In genomic region chr5:5663057-5663456, GRCm38 (mm10) we compare ENCODE assay signal across 7 mouse cellular contexts. TPM values are rescaled to one million over a fixed set of nuclear protein-coding genes. Genes with fewer than 3 reads are reported as not detected.
A peak's percentile ranks its signal among the peaks of the same experiment; 100 is the strongest.
DNase-seq lines count a peak whose midpoint lies in the region; ATAC-seq and TF ChIP-seq lines count a peak whose summit lies in the region.

No protein-coding gene starts in this region.

- WGBS in lung, adult 2 months: 27% methylated on average over 6 of the region's 6 CpGs
- WGBS in forebrain, embryonic 14.5 days: 45% methylated on average over 6 of the region's 6 CpGs
- 38% methylated on average over 6 of the region's 6 CpGs for WGBS in limb, embryonic 14.5 days
- 43% methylated on average over 6 of the region's 6 CpGs for WGBS in stomach, embryonic 14.5 days

- no peak for TF ChIP-seq POLR2A in lung, adult 2 months (IDR thresholded peaks at IDR 0.05; ENCODE audit: borderline replicate concordance, extremely low read depth, low read depth, low read length)
- TF ChIP-seq POLR2A in limb, embryonic 14.5 days (IDR thresholded peaks at IDR 0.05; ENCODE audit: borderline replicate concordance, extremely low read depth, insufficient read depth, insufficient read length): no peak

- H3K4me1 ChIP-seq in lung, adult 2 months (ENCODE audit: control insufficient read depth, insufficient read depth, low read length): no peaks in the 10 kb centered on the region; the same call in 1 of the 2 replicates
- peaks cover 14% of the 10 kb centered on the region for H3K4me1 ChIP-seq in forebrain, embryonic 14.5 days (ENCODE audit: control insufficient read depth, insufficient read depth, low read length)
- H3K4me1 ChIP-seq in limb, embryonic 14.5 days (ENCODE audit: control insufficient read depth, insufficient read depth, low read length): 0 out of 2 replicates have a peak, but pooled peaks cover 5% of the 10 kb centered on the region
- H3K4me1 ChIP-seq in stomach, embryonic 14.5 days (ENCODE audit: control insufficient read depth, insufficient read depth, low read length): no peaks in the 10 kb centered on the region

- peak; percentile 12 for DNase-seq in lung, adult 2 months
- DNase-seq in lung, postnatal 14 days: no peak
- DNase-seq in forebrain, embryonic 14.5 days (ENCODE audit: low spot score): no peak
- DNase-seq in limb, embryonic 14.5 days (ENCODE audit: low spot score): no peak
- DNase-seq in natural killer cell, adult 2 months (ENCODE audit: low spot score in 2 of 2): no peak
- DNase-seq in urinary bladder, postnatal 14 days (ENCODE audit: low spot score): no peak

- H3K9me3 ChIP-seq in forebrain, embryonic 14.5 days (replicated peaks; ENCODE audit: control insufficient read depth, low read length): no peaks in the 10 kb centered on the region
- H3K9me3 ChIP-seq in limb, embryonic 14.5 days (ENCODE audit: control insufficient read depth, low read length): no peaks in the 10 kb centered on the region
- H3K9me3 ChIP-seq in stomach, embryonic 14.5 days (ENCODE audit: control insufficient read depth, low read depth, low read length): no peaks in the 10 kb centered on the region

- no peak for ATAC-seq in forebrain, embryonic 14.5 days
- ATAC-seq in limb, embryonic 14.5 days (ENCODE audit: low FRiP score, low read depth): no peak
- ATAC-seq in stomach, embryonic 14.5 days (ENCODE audit: insufficient number of reproducible peaks, insufficient read depth, low FRiP score, low read depth): no peak

- no peak overlapping the region for H3K27ac ChIP-seq in forebrain, embryonic 14.5 days (ENCODE audit: low read depth, low read length)
- H3K27ac ChIP-seq in limb, embryonic 14.5 days (replicated peaks; ENCODE audit: low read depth, low read length): no peak overlapping the region
- no peak overlapping the region for H3K27ac ChIP-seq in stomach, embryonic 14.5 days (ENCODE audit: low read length)

- no peak for TF ChIP-seq CTCF in lung, adult 2 months (IDR thresholded peaks at IDR 0.05; ENCODE audit: insufficient read depth, low read length)

- peak overlapping the region; percentile 89 for H3K4me2 ChIP-seq in forebrain, embryonic 14.5 days (ENCODE audit: low read length)
- peak overlapping the region; percentile 96; the same call in 1 of the 2 replicates for H3K4me2 ChIP-seq in limb, embryonic 14.5 days (replicated peaks; ENCODE audit: low read depth, low read length, severe bottlenecking)
- H3K4me2 ChIP-seq in stomach, embryonic 14.5 days (replicated peaks; ENCODE audit: low read depth, low read length): peak overlapping the region; percentile 97; the same call in 1 of the 2 replicates

- H3K9ac ChIP-seq in forebrain, embryonic 14.5 days (ENCODE audit: low read length): peak overlapping the region; percentile 74
- peak overlapping the region; percentile 71; the same call in 1 of the 2 replicates for H3K9ac ChIP-seq in limb, embryonic 14.5 days (ENCODE audit: low read depth, low read length, severe bottlenecking)
- H3K9ac ChIP-seq in stomach, embryonic 14.5 days (replicated peaks; ENCODE audit: low read depth, low read length): no peak overlapping the region

- no peaks in the 10 kb centered on the region for H3K27me3 ChIP-seq in forebrain, embryonic 14.5 days (replicated peaks; ENCODE audit: control insufficient read depth, insufficient read depth, low read length)
- no peaks in the 10 kb centered on the region; the same call in 1 of the 2 replicates for H3K27me3 ChIP-seq in limb, embryonic 14.5 days (ENCODE audit: control insufficient read depth, insufficient read depth, low read length)
- H3K27me3 ChIP-seq in stomach, embryonic 14.5 days (ENCODE audit: control insufficient read depth, insufficient read depth, low read length): no peaks in the 10 kb centered on the region

- no peak overlapping the region for H3K4me3 ChIP-seq in lung, adult 2 months (replicated peaks; ENCODE audit: extremely low read depth, low read depth, low read length)
- H3K4me3 ChIP-seq in forebrain, embryonic 14.5 days (ENCODE audit: low read depth, low read length): peak overlapping the region; percentile 81
- H3K4me3 ChIP-seq in limb, embryonic 14.5 days (replicated peaks; ENCODE audit: low read length): peak overlapping the region; percentile 67
- H3K4me3 ChIP-seq in stomach, embryonic 14.5 days (ENCODE audit: low read depth, low read length): peak overlapping the region; percentile 71; the same call in 1 of the 2 replicates

- no peaks in the 10 kb centered on the region for H3K36me3 ChIP-seq in forebrain, embryonic 14.5 days (ENCODE audit: control insufficient read depth, insufficient read depth, low read length)
- H3K36me3 ChIP-seq in limb, embryonic 14.5 days (ENCODE audit: control insufficient read depth, insufficient read depth, low read length): no peaks in the 10 kb centered on the region
- no peaks in the 10 kb centered on the region for H3K36me3 ChIP-seq in stomach, embryonic 14.5 days (ENCODE audit: control insufficient read depth, insufficient read depth, low read length)

RNA-seq across cellular contexts. Expression of gene Cfap69, which starts 1.0 kb away (rescaled TPM):
- polyA plus RNA-seq in lung, adult 2 months (2012; rRNA removed): 10.3 and 11.7 TPM in 2 replicates
- 5.6 and 8.9 TPM in 2 replicates for polyA plus RNA-seq in forebrain, embryonic 14.5 days (2014; fragmentation: Nextera tagmentation; extraction: Ambion mirVana)
- polyA plus RNA-seq in limb, embryonic 14.5 days (2012; rRNA removed): 2.4 and 3.8 TPM in 2 replicates
- 2.6 and 3.1 TPM in 2 replicates for polyA plus RNA-seq in limb, embryonic 14.5 days (2014; fragmentation: Nextera tagmentation; extraction: Ambion mirVana)
- polyA plus RNA-seq in stomach, embryonic 14.5 days (2014; fragmentation: Nextera tagmentation; extraction: Ambion mirVana): 3.4 and 4.0 TPM in 2 replicates

RNA-seq across cellular contexts. Expression of gene Steap2, which starts 31.3 kb away (rescaled TPM):
- polyA plus RNA-seq in lung, adult 2 months (2012; rRNA removed): 5.1 and 5.7 TPM in 2 replicates
- polyA plus RNA-seq in forebrain, embryonic 14.5 days (2014; fragmentation: Nextera tagmentation; extraction: Ambion mirVana): 4.3 TPM in 2 replicates
- polyA plus RNA-seq in limb, embryonic 14.5 days (2012; rRNA removed): 5.7 and 7.9 TPM in 2 replicates
- 5.9 and 7.8 TPM in 2 replicates for polyA plus RNA-seq in limb, embryonic 14.5 days (2014; fragmentation: Nextera tagmentation; extraction: Ambion mirVana)
- 10.0 and 10.6 TPM in 2 replicates for polyA plus RNA-seq in stomach, embryonic 14.5 days (2014; fragmentation: Nextera tagmentation; extraction: Ambion mirVana)
